Mouse (Mus musculus): ENCODE measurements around the gene Cited1. TPM values are rescaled to one million over a fixed set of nuclear protein-coding genes. Genes with fewer than 3 reads are reported as not detected.

The Cited1 gene
- total RNA-seq (2021), result 100 to 1,000 TPM in 1 of 2 experiments, 1 to 10 TPM in 1; 2.8 to 104 TPM
- long read RNA-seq, experiment 1, transcript Cited1-202 (3 exons, 1,090 nt), result minor isoform, 5 of 23 reads
- long read RNA-seq, experiment 1, transcript Cited1-201 (3 exons, 901 nt), result major isoform, 13 of 23 reads
- long read RNA-seq, experiment 1, partial matches to known transcripts, result 1 of 23 reads
- long read RNA-seq, experiment 1, other reads (novel, unspliced or antisense), result 0 of 23 reads
- long read RNA-seq, experiment 2, partial matches to known transcripts, result 0 of 4 reads
- long read RNA-seq, experiment 2, other reads (novel, unspliced or antisense), result 0 of 4 reads

DNA sequence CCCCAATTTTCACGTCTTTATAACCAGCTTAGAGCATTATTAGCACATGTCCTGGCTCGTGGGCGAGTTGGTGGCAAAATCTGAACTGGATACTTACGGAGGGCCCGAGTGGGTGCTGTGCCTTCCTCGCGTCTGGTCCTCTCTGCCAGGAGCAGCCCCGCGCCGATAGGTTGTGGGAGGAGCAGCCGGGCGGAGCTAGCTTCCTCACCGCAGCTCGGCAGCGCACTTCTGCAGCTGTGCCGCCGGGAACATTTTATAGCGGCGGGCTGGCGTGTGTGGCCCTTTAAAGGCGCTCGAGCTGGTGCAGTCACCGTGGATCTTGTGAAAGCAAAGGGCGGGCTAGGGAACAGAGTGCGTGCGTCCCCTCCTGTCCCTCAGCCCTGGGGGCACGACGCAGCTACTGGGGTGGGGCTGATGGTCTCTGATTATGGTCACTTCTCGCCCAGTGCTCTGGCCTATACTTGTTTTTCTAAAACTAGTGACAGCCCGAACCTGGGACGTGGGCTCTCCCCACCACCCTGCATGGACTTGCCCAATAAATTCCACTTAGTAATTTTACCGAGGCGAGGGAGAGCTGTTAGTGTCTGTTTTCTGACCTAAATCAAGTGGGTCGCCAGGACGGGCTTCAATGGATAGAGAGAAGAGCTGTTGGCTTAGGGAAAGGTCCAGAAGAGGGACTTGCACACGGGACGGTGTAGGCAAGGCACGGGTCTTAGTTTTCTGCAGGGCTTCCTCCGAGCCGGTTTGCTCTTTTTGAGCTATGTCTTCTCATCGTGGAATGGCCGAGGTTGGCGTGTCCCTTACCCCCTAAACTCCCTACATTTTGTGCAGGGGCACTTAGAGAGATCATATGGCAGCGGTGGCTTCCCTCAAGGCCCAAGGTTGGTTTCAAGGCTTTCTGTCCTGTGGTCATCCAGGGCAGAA lies at the start of gene Cited1:
TSS of gene Cited1 (minus strand) at position 245 of the 924 bp plus-strand sequence.
- peak; percentile 39 to 48 for DNase-seq (ENCODE audit: low spot score in 2 of 2)

DNA sequence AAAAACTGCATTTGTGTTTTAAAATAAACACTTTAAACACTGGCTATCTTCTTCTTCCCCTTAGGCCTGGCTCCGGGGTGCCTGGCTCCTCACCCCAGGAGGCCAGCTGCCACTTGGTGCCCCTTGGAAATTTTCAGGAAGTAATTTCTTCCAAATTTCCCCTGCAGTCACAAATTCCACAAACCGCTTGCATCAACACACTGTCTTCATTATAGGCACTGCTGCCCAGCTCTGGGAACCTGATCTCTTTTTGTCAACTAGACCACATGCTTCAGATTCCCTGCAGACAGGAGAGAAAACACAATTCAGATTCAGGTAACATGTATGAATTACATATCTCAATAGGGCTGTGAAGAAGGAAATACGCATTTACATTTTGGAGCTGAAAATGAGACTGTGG lies 32.9 kb upstream of the Cited1 start:
- DNase-seq (ENCODE audit: low spot score in 2 of 2), result no peak

DNA sequence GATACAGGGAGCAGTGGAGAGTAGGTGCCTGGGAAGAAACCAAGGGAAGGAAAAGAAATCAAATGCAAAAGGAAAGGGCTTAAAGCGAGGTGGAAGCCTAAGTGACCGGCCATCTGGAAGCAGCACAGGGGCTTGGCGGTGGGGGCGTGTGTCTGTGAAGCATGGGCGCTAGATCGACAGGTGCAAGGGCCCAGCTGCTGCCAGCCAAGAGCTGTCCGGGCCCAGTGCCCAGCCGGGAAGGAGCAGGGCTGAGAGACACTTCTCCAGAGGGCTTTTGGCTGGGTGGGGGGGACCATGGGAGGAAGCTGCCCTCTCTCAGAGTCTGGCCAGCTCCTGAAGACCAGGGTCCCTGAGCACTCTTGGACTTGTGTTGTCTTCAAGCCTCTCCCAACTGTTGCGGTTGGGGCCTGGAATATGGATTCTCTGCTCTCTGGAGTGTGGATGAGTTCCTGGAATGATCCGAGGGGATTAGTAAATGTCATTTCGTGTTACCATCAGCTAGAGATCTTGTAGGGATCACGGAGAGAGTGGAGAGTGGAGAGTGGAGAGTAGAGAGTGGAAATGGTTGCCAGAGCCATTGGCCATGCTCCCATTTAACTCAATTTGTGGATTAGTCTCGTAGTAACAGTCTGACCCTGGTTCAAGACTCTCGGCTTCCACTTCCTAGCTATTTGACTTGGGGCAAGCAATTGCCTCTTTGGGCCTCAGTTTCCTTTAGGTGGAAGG lies 10.8 kb upstream of the Cited1 start:
- no peak for DNase-seq (ENCODE audit: low spot score in 2 of 2)

- no peak for DNase-seq (ENCODE audit: low spot score in 2 of 2)
Measured at GRCm38 (mm10) chrX:102259772-102260171, 7.8 kb upstream of the Cited1 start.

DNA sequence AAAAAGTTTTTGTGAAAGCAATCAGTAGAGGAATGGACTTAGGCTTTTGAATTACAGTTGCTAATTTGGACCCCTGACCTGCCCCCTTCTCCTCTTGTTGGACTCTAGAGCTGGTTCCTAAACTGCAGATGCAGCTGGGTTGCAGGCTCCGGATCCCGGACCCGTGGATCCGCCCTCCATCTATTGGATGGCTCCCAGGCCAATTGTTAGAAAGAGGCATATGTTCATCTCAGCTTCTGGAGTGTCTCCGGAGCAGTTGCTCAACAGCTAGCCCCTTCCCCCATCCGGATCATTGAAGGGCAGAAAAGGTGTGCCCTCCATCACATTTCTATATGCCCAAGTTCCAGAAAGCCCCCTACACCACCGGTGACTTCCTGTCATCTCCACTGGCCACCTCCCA lies 1.9 kb upstream of the Cited1 start:
- DNase-seq (ENCODE audit: low spot score in 2 of 2), result no peak

GRCm38 (mm10) chrX:102251221-102251936 lies 602 bp downstream of the Cited1 start:
- peak; percentile 21 to 25 for DNase-seq (ENCODE audit: low spot score in 2 of 2)

DNA sequence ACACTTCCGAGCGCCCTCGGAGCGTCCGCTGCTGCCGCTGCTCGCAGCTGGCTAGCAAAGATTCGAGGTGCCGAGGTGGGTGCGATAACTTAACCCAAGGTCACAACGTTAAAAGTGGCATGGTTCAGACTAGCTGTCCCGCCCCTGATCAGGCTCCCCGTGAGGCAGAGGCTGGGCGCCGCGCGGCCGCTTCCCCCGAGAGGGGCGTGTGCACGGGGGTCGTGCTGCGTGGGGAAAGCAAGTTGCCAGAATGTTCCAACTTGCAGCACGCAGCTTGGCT lies 1.1 kb downstream of the Cited1 start:
- DNase-seq (ENCODE audit: low spot score in 2 of 2), result no peak

GRCm38 (mm10) chrX:102250150-102250890 lies 1.7 kb downstream of the Cited1 start:
- DNase-seq (ENCODE audit: low spot score in 2 of 2), result peak; percentile 18 to 33

DNA sequence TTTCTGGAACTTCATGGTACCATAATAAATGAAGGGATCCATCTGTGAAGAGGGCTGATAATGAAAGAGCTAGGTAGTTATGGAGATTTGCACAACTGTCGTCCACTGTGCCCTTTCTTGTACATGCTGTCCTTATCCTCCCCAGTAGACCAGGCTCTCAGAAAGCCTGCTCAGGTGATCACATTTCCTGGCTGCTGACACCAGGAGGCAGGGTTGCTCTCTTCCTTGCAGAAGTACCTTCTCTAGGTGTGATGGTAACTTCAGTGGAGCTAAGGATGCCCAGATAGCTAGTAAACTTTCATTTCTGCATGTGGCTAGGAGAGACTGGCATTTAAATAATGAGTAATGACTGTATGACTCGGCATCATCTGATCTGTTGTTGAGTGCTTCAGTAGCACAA lies 7.6 kb downstream of the Cited1 start:
- no peak for DNase-seq (ENCODE audit: low spot score in 2 of 2)

DNA sequence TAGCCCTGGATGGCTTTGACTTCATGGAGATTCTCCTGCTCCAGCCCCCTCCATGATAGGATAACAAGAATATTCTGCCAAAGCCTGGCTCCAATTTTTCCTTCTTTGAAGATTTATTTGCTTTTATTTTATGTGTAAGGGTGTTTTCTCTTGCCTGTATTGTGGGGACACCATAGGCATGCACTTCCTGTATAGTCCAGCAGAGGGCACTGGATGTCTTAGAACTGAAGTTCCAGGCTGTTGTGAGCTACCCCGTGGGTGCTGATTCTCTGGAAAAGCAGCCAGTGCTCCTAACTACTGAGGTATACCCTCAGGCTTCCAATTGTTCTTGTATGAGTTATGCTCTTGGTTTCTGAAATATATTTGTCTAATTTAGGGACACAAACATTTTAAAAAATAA lies 32.9 kb downstream of the Cited1 start:
- DNase-seq (ENCODE audit: low spot score in 2 of 2), result peak; percentile 35 to 43

DNA sequence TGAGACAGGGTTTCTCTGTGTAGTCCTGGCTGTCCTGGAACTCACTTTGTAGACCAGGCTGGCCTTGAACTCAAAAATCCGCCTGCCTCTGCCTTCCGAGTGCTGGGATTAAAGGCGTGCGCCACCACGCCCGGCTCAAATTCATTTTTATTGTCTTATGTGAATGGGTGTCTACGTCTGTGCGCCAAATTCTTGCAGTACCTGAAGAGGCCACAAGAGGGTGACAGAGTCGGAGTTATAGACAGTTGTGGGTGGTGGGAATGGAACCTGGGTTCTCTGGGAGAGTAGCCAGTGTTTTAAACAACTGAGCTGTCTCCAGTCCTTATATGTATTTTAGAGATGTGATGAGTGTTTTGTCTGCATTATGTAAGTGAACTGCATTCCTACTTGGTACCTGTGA lies 36.6 kb downstream of the Cited1 start:
- peak; percentile 7 to 28 for DNase-seq (ENCODE audit: low spot score in 2 of 2)

Small RNA genes within 50 kb of the gene (microRNA-seq; reads per million reads assigned to microRNA genes)
- 0 reads per million in 2 experiments for gene Gm26318 (ENCODE audit: borderline number of aligned reads in 2 of 2)

Other genes with a start within 250 kb of the Cited1 start
- 1 to 10 TPM; 9.5 to 9.7 TPM for gene Rtl5, start 180.9 kb downstream of the Cited1 start, total RNA-seq (2021)
- gene Pin4, start 132.7 kb downstream of the Cited1 start, total RNA-seq (2021), result 10 to 100 TPM; 47.7 to 66.1 TPM
- gene Ercc6l, start 95.1 kb downstream of the Cited1 start, total RNA-seq (2021), result under 1 TPM; 0.42 to 0.43 TPM
- gene Rps4x, start 62.8 kb downstream of the Cited1 start, total RNA-seq (2021), result 1,000 to 10,000 TPM in 1 of 2 experiments, 100 to 1,000 TPM in 1; 821 to 1,009 TPM